Mouse (Mus musculus) forebrain, embryonic 13.5 days (tissue): ENCODE measurements around the gene Napb. TPM values are rescaled to one million over a fixed set of nuclear protein-coding genes. Genes with fewer than 3 reads are reported as not detected.

Experiments
- ATAC-seq: fragments of 200-750 bp; cut with Nextera tagmentation; 2 replicates; pipeline ENCODE4 v1.8.0; 2017
- H3K27ac ChIP-seq: fragments of 300-500 bp; sonication (generic); 2 replicates; pipeline ENCODE4 v1.5.1; 2015; ENCODE audit warnings: inconsistent platforms, mild to moderate bottlenecking, moderate library complexity
- H3K27me3 ChIP-seq: fragments of 300-500 bp; sonication (generic); 2 replicates; pipeline ENCODE4 v1.6.1; 2015; ENCODE audit warnings: mild to moderate bottlenecking, inconsistent platforms
- H3K36me3 ChIP-seq: fragments of 300-500 bp; sonication (generic); 2 replicates; pipeline ENCODE4 v1.6.1; 2015; ENCODE audit warnings: mild to moderate bottlenecking, inconsistent platforms; ENCODE audit not compliant: poor library complexity, severe bottlenecking
- H3K4me1 ChIP-seq: fragments of 300-500 bp; sonication (generic); 2 replicates; pipeline ENCODE4 v1.6.1; 2015; ENCODE audit warnings: inconsistent platforms
- H3K4me2 ChIP-seq: fragments of 300-500 bp; sonication (generic); 2 replicates; pipeline ENCODE4 v1.6.1; 2015; ENCODE audit warnings: inconsistent platforms, mild to moderate bottlenecking, moderate library complexity
- H3K4me3 ChIP-seq: fragments of 300-500 bp; sonication (generic); 2 replicates; pipeline ENCODE4 v1.5.1; 2015; ENCODE audit warnings: mild to moderate bottlenecking, inconsistent platforms
- H3K9ac ChIP-seq: fragments of 300-500 bp; sonication (generic); 2 replicates; pipeline ENCODE4 v1.6.1; 2015; ENCODE audit warnings: mild to moderate bottlenecking, inconsistent platforms
- H3K9me3 ChIP-seq: fragments of 300-500 bp; sonication (generic); replicated peaks from 2 replicates; pipeline ENCODE4 v1.6.1; 2016; ENCODE audit warnings: inconsistent platforms
- WGBS: fragments of 180-500 bp; shearing (Covaris S2); methylation state at CpG from one replicate; pipeline ENCODE4 v1.1.7; 2015; 5-methylcytosine and 5-hydroxymethylcytosine counted together
- polyA plus RNA-seq: library from polyadenylated mRNA; unstranded; fragments of >200 nt; fragmentation: Nextera tagmentation; extraction: Ambion mirVana; gene quantifications from 2 replicates; pipeline ENCODE4 v1.2.1, GENCODE M21; 2015

The Napb gene
- polyA plus RNA-seq, 1 experiment from 2014 or later: 20.3 TPM

GRCm38 (mm10) chr2:148719271-148719995, 12.8 kb downstream of the Napb start:
- H3K27me3 ChIP-seq: no peaks in the 10 kb centered on the region
- ATAC-seq: no peak
- H3K4me2 ChIP-seq: no peak overlapping the region
- no peak overlapping the region for H3K4me3 ChIP-seq
- no peaks in the 10 kb centered on the region for H3K36me3 ChIP-seq
- no peaks in the 10 kb centered on the region for H3K9me3 ChIP-seq
- no peak overlapping the region for H3K9ac ChIP-seq
- 81% methylated on average over 2 of the region's 2 CpGs for WGBS
- H3K4me1 ChIP-seq: no peaks in the 10 kb centered on the region
- no peak overlapping the region for H3K27ac ChIP-seq

- WGBS: 47% methylated on average over 2 of the region's 2 CpGs
- ATAC-seq: no peak
Measured at GRCm38 (mm10) chr2:148717072-148717471, 15.2 kb downstream of the Napb start.

GRCm38 (mm10) chr2:148712326-148712725, 19.9 kb downstream of the Napb start:
- H3K4me2 ChIP-seq: no peak overlapping the region

More at GRCm38 (mm10) chr2:148717072-148717471, 15.2 kb downstream of the Napb start:
- no peak overlapping the region for H3K4me2 ChIP-seq
- H3K9me3 ChIP-seq: no peaks in the 10 kb centered on the region
- H3K4me1 ChIP-seq: no peaks in the 10 kb centered on the region
- H3K27ac ChIP-seq: no peak overlapping the region
- no peaks in the 10 kb centered on the region for H3K27me3 ChIP-seq
- no peak overlapping the region for H3K4me3 ChIP-seq
- no peak overlapping the region for H3K9ac ChIP-seq
- H3K36me3 ChIP-seq: peaks cover 4% of the 10 kb centered on the region

GRCm38 (mm10) chr2:148707202-148707530, 25.1 kb downstream of the Napb start:
- no peak overlapping the region for H3K4me2 ChIP-seq
- H3K36me3 ChIP-seq: peaks cover 37% of the 10 kb centered on the region
- no peak for ATAC-seq
- H3K4me1 ChIP-seq: no peaks in the 10 kb centered on the region
- H3K27ac ChIP-seq: no peak overlapping the region
- H3K9me3 ChIP-seq: no peaks in the 10 kb centered on the region
- H3K9ac ChIP-seq: no peak overlapping the region
- H3K4me3 ChIP-seq: no peak overlapping the region
- WGBS: 36% methylated on average over 6 of the region's 6 CpGs
- no peaks in the 10 kb centered on the region for H3K27me3 ChIP-seq

More at GRCm38 (mm10) chr2:148712326-148712725, 19.9 kb downstream of the Napb start:
- Histone ChIP-seq H3K9ac (no peak overlapping the region), H3K27ac (no peak overlapping the region), H3K27me3 (no peaks in the 10 kb centered on the region), H3K4me1 (no peaks in the 10 kb centered on the region), H3K4me3 (no peak overlapping the region), H3K9me3 (no peaks in the 10 kb centered on the region), H3K36me3 (peaks cover 31% of the 10 kb centered on the region)
- no peak for ATAC-seq
- 89% methylated on average over 3 of the region's 3 CpGs for WGBS

- Histone ChIP-seq H3K27ac (no peak overlapping the region), H3K9me3 (no peaks in the 10 kb centered on the region), H3K4me2 (no peak overlapping the region), H3K4me1 (no peaks in the 10 kb centered on the region), H3K36me3 (peaks cover 31% of the 10 kb centered on the region), H3K27me3 (no peaks in the 10 kb centered on the region), H3K9ac (no peak overlapping the region), H3K4me3 (no peak overlapping the region)
- peak; percentile 66 for ATAC-seq
- 72% methylated on average over 15 of the region's 15 CpGs for WGBS
Measured at GRCm38 (mm10) chr2:148706409-148707201, 25.7 kb downstream of the Napb start.

GRCm38 (mm10) chr2:148698571-148698970, 33.7 kb downstream of the Napb start:
- 83% methylated on average over 5 of the region's 5 CpGs for WGBS
- no peak overlapping the region for H3K4me3 ChIP-seq
- no peaks in the 10 kb centered on the region for H3K4me1 ChIP-seq
- H3K27me3 ChIP-seq: no peaks in the 10 kb centered on the region
- H3K9ac ChIP-seq: no peak overlapping the region
- ATAC-seq: no peak
- no peak overlapping the region for H3K4me2 ChIP-seq
- H3K9me3 ChIP-seq: no peaks in the 10 kb centered on the region
- H3K36me3 ChIP-seq: peaks cover 71% of the 10 kb centered on the region
- no peak overlapping the region for H3K27ac ChIP-seq

- Histone ChIP-seq H3K27me3 (no peaks in the 10 kb centered on the region), H3K27ac (no peak overlapping the region), H3K36me3 (peaks cover 90% of the 10 kb centered on the region), H3K9me3 (no peaks in the 10 kb centered on the region), H3K4me2 (no peak overlapping the region), H3K9ac (no peak overlapping the region), H3K4me3 (no peak overlapping the region), H3K4me1 (no peaks in the 10 kb centered on the region)
- no peak for ATAC-seq
- 95% methylated on average over 5 of the region's 5 CpGs for WGBS
Measured at GRCm38 (mm10) chr2:148690781-148691180, 41.5 kb downstream of the Napb start.

GRCm38 (mm10) chr2:148690291-148690690, 42.0 kb downstream of the Napb start:
- H3K4me2 ChIP-seq: no peak overlapping the region
- 96% methylated on average over 3 of the region's 3 CpGs for WGBS
- no peaks in the 10 kb centered on the region for H3K4me1 ChIP-seq
- no peaks in the 10 kb centered on the region for H3K9me3 ChIP-seq
- H3K27me3 ChIP-seq: no peaks in the 10 kb centered on the region
- no peak overlapping the region for H3K27ac ChIP-seq
- no peak overlapping the region for H3K4me3 ChIP-seq
- no peak for ATAC-seq
- H3K9ac ChIP-seq: no peak overlapping the region
- H3K36me3 ChIP-seq: peaks cover 90% of the 10 kb centered on the region

GRCm38 (mm10) chr2:148689444-148690140, 42.7 kb downstream of the Napb start:
- H3K27ac ChIP-seq: no peak overlapping the region
- 93% methylated on average over 6 of the region's 6 CpGs for WGBS
- no peak overlapping the region for H3K4me2 ChIP-seq
- ATAC-seq: no peak
- H3K4me1 ChIP-seq: no peaks in the 10 kb centered on the region
- H3K36me3 ChIP-seq: peaks cover 90% of the 10 kb centered on the region
- no peaks in the 10 kb centered on the region for H3K27me3 ChIP-seq
- no peaks in the 10 kb centered on the region for H3K9me3 ChIP-seq
- no peak overlapping the region for H3K4me3 ChIP-seq
- no peak overlapping the region for H3K9ac ChIP-seq

- Histone ChIP-seq H3K27me3 (no peaks in the 10 kb centered on the region), H3K27ac (no peak overlapping the region), H3K9me3 (no peaks in the 10 kb centered on the region), H3K4me3 (no peak overlapping the region), H3K9ac (no peak overlapping the region), H3K4me2 (no peak overlapping the region), H3K36me3 (peaks cover 90% of the 10 kb centered on the region), H3K4me1 (no peaks in the 10 kb centered on the region)
- ATAC-seq: no peak
- WGBS: 96% methylated on average over 5 of the region's 5 CpGs
Measured at GRCm38 (mm10) chr2:148687971-148688370, 44.3 kb downstream of the Napb start.

- Histone ChIP-seq H3K4me1 (peaks cover 7% of the 10 kb centered on the region), H3K9me3 (no peaks in the 10 kb centered on the region), H3K9ac (no peak overlapping the region), H3K27ac (no peak overlapping the region), H3K36me3 (peaks cover 81% of the 10 kb centered on the region), H3K27me3 (no peaks in the 10 kb centered on the region), H3K4me2 (no peak overlapping the region), H3K4me3 (no peak overlapping the region)
- WGBS: 97% methylated on average over 1 of the region's 1 CpGs
- ATAC-seq: no peak
Measured at GRCm38 (mm10) chr2:148686862-148687261, 45.4 kb downstream of the Napb start.

- no peak overlapping the region for H3K4me2 ChIP-seq
- H3K36me3 ChIP-seq: peaks cover 70% of the 10 kb centered on the region
- H3K4me1 ChIP-seq: peaks cover 13% of the 10 kb centered on the region
- 93% methylated on average over 3 of the region's 3 CpGs for WGBS
- no peak overlapping the region for H3K27ac ChIP-seq
- ATAC-seq: no peak
- H3K4me3 ChIP-seq: no peak overlapping the region
- no peaks in the 10 kb centered on the region for H3K27me3 ChIP-seq
- H3K9me3 ChIP-seq: no peaks in the 10 kb centered on the region
- H3K9ac ChIP-seq: no peak overlapping the region
Measured at GRCm38 (mm10) chr2:148685709-148686108, 46.6 kb downstream of the Napb start.
